Mouse (Mus musculus) right cerebral cortex, postnatal 10 days (tissue): ENCODE measurements around the gene Btnl6.
A peak's percentile ranks its signal among the peaks of the same experiment; 100 is the strongest.
"Not testable (repeated sequence)": the region's sequence is repeated elsewhere in the genome, so short reads cannot be mapped to it uniquely, and the experiment has no call there.

Experiments
- DNase-seq, 2 experiments: peaks; one replicate each; pipeline ENCODE4 v3.0.0; 2021; ENCODE audit warnings: low spot score in 2 of 2

Gene Btnl6

GRCm38 (mm10) chr17:34517252-34517651, at the start of gene Btnl6:
TSS of gene Btnl6 (minus strand) at chr17:34517352.
- DNase-seq: no peak

DNA sequence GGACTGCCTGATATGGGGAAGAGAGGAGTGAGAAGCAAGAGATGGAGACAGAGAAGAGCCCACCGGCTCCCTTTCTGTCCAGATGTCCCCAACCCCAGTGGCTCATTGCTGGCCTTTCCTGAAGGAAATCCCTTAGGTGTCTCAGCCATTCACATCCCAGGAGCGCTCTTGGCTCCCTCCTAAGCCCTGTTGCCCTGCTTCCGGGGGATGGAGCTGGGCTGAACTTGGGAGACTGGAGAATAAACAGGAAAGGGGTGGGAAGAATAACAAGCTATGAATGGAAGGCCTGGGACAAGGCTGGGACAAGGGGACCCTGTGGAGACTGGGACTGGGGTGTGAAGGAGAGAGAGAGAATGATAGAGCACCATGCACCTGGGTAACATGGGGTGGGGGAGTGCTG, 47.6 kb upstream of the Btnl6 start:
- DNase-seq: peak in 1 of 2 experiments; percentile 19

DNA sequence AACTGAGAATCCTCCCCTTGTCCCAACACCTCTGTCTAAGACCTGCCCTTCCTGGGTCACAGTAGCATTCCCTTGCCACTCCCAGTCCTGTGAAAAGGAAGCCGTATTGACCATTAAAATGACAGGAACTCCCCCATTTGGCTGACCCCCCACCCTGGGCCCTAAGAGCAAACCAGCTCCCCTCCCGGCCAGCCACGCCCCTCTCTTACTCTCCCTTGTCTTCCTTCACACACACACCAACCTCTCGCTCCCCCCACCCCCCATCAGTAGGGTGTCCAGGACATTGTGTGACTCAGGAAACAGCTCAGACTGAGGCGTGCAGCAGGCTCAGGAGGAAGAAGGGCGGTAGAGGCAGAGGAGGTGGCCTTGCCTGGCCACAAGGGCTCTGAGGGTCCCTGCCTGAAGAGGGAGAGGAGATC, 46.9 kb upstream of the Btnl6 start, which contains the start of gene Notch4:
Gene Notch4 (plus strand): TSS at position 266 of the 419 bp plus-strand sequence.
- DNase-seq: peak in 1 of 2 experiments; percentile 22

GRCm38 (mm10) chr17:34563354-34563753, 46.2 kb upstream of the Btnl6 start:
- DNase-seq: peak in 1 of 2 experiments; percentile 15

GRCm38 (mm10) chr17:34562595-34562994, 45.4 kb upstream of the Btnl6 start:
- peak in 1 of 2 experiments; percentile 14 for DNase-seq

DNA sequence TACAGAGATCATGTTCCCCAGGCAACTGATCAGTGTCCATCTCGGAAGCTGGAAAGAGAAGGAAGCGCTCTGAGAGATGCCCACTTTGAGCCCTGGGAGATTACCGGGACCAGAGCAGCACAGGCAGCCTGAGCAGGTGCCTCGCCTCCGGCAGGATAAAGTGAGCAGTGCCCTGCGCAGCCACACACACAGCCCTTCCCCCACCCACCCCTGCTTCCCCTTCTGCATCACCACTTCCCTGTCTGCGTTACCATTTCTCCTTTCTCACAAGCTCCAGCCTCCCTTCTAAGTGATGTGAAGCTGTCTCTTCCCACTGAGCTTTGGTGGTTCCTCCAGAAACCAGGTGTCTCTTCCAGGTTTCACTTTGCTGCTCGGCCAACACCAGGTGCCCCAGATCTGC, 44.0 kb upstream of the Btnl6 start:
- peak in 1 of 2 experiments; percentile 17 for DNase-seq

DNA sequence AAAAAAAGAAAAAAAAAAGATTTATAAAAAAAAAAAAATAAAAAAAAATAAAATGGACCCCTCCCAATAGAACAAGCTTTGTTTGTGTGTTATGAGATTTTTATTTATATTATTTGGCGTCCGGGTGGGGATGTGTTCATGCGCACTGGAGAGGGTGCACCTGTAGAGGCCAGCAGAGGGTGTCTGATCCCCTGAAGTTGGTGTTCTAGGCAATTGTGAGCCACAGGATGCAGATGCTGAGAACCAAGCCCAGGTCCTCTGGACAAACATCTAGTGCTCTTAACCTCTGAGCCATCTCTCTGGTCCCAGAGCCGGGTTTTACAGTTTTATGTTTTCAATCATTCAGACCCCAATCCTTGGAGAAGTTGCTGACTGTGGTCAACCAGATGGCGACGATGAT, 43.3 kb upstream of the Btnl6 start:
- no peak for DNase-seq

GRCm38 (mm10) chr17:34559895-34560294, 42.7 kb upstream of the Btnl6 start:
- DNase-seq: peak in 1 of 2 experiments; percentile 13

DNA sequence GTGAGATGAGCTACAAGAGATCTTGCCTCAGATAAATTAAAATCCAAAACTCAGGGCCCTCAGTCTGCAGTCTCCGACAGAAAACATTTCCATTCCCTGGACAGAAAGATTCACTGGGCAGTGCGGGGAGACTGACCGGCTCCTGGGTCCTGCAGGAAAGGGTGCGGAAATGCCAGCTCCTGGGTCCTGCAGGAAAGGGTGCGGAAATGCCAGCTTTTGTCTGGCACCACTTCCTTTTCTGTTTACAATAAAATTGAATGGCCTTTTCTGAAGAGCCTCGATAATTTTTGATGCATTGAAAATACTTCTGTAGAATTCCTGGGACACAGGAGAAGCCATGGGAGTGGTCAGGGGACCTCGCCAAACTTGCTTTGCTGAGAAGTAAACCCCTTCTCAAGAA, 42.0 kb upstream of the Btnl6 start:
- no peak for DNase-seq

- DNase-seq: no peak
These were observed 40.3 kb upstream of the Btnl6 start for GRCm38 (mm10) chr17:34557411-34557810.

GRCm38 (mm10) chr17:34556406-34556805, 39.3 kb upstream of the Btnl6 start:
- DNase-seq: no peak

DNA sequence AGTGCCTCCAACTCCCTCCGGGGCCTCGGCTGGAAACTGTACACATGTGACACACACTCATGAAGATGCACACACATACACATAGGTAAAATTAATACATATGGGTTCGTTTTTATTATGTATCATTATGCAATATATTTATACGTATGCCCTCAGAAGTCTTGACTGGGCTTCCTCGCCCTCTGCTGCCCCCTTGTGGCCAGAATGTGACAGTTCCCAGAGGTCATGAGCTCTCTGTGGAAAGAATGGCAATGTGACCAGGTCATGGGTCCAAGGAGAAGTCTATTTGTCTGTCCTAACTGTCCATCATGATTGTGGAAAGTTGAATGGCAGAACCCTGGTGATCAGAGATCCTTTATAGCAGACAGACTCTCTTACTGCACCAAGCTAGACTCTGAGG, 38.3 kb upstream of the Btnl6 start:
- peak in 1 of 2 experiments; percentile 68 for DNase-seq

DNA sequence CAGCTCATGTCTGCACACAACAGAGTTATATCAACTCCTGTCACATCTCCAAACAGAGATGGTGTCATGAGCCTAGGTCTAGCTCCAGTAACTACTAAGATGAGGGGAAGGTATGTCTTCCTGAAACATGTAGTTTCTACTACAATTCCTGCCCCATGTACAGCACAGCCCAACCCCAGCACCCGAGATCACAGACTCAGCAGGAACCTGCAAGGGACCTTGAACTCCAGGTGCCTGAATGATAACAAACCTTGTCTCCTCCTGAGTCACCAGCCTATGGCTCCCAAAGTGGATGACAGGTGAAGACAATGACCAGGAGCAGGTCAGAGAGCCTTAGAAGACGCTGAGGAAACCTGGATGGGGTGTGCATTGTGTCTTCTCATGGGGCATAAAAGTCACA, 32.7 kb upstream of the Btnl6 start:
- DNase-seq: no peak

DNA sequence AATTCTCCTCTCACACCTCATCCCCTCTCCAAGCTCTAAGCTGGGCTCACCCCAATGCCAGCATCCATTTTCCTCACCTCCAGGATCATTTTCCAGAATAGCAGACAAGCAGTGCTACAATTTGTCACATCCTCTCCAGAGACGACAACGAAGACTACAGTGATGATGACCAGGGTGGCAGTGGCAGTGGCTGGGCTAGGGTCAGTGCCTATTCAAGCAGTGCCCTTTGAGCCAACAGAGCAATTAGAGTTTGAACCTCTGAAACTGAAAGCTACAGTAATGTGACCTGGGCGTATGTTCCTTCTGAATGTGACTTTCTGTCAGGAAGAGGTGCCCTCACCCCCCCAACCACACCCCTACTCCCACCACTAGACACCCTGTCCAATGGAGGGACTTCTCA, 32.0 kb upstream of the Btnl6 start:
- no peak for DNase-seq

GRCm38 (mm10) chr17:34547601-34548000, 30.4 kb upstream of the Btnl6 start:
- DNase-seq: no peak

DNA sequence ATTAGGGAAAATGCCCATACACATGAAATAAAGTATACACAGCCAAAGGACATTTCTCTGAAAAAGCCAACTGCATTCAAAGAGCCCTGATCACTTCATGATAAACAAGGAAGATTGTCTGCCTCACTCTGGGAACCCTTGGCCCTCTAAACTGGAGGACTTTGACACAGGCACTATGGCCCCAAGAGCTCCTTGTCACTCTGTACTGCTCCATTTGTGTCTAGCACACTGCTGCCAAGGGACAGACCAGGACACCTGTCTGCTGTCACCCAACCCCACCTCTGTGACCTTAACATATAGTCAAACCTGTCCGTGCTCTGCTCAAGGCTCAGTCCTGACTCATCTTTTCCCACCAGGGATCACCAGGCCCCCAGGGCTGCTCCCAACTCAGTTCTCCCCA, 29.6 kb upstream of the Btnl6 start:
- no peak for DNase-seq

GRCm38 (mm10) chr17:34543567-34543966, 26.4 kb upstream of the Btnl6 start:
- not testable (repeated sequence) for DNase-seq

- no peak for DNase-seq
These were observed 15.5 kb upstream of the Btnl6 start for GRCm38 (mm10) chr17:34532671-34533070.

- no peak for DNase-seq
These were observed 1.8 kb upstream of the Btnl6 start for GRCm38 (mm10) chr17:34519001-34519400.

DNA sequence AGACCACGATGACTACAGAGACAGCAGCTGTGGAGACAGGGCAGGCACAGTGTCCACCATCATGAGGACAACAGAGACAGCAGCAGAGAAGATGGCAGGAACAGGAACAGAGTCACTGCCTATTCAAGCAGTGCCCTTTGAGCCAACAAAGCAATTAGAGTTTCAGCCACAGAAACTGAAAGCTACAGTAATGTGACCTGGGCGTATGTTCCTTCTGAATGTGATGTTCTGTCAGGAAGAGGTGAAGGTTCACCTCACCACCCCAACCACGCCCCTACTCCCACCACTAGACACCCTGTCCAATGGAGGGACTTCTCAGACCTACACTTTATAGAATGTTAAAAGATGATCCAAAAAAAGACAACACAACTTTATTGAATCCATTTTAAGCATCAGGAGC, 1.4 kb upstream of the Btnl6 start:
- DNase-seq: not testable (repeated sequence)

GRCm38 (mm10) chr17:34517795-34518194, 643 bp upstream of the Btnl6 start:
- no peak for DNase-seq

- no peak for DNase-seq
These were observed 638 bp downstream of the Btnl6 start for GRCm38 (mm10) chr17:34516514-34516913.

- not testable (repeated sequence) for DNase-seq
These were observed 5.4 kb downstream of the Btnl6 start for GRCm38 (mm10) chr17:34511723-34512122.

- no peak for DNase-seq
These were observed 9.6 kb downstream of the Btnl6 start for GRCm38 (mm10) chr17:34507591-34507990.
